8 mouse cellular contexts compared by ENCODE assay signal in genomic region chr9:45145533-45146266, GRCm38 (mm10). TPM values are rescaled to one million over a fixed set of nuclear protein-coding genes. Genes with fewer than 3 reads are reported as not detected.
DNase-seq lines count a peak whose midpoint lies in the region; ATAC-seq and TF ChIP-seq lines count a peak whose summit lies in the region.

No protein-coding gene starts in this region.

- peak overlapping the region; percentile 81 for H3K4me2 ChIP-seq in heart, embryonic 16.5 days (ENCODE audit: low read depth, low read length)
- H3K4me2 ChIP-seq in CH12.LX (ENCODE audit: insufficient read depth, low read depth, poor library complexity, severe bottlenecking): 0 out of 2 replicates have a peak overlapping the region, but pooled peaks have one; percentile 27
- H3K4me2 ChIP-seq in midbrain, embryonic 13.5 days (replicated peaks): peak overlapping the region; percentile 70

- peak overlapping the region; percentile 48 for H3K4me3 ChIP-seq in heart, embryonic 16.5 days (ENCODE audit: low read length)
- no peak overlapping the region for H3K4me3 ChIP-seq in CH12.LX (replicated peaks in 1 of 3; ENCODE audit: low read depth in 2 of 3, low read length in 2 of 3, poor library complexity in 1 of 3)
- peak overlapping the region; percentile 50 for H3K4me3 ChIP-seq in embryonic facial prominence, embryonic 10.5 days
- H3K4me3 ChIP-seq in midbrain, embryonic 13.5 days (replicated peaks): peak overlapping the region; percentile 36

- 4% methylated on average over 27 of the region's 27 CpGs for WGBS in heart, embryonic 16.5 days
- 4% methylated on average over 27 of the region's 27 CpGs for WGBS in embryonic facial prominence, embryonic 10.5 days
- 4% methylated on average over 27 of the region's 27 CpGs for WGBS in midbrain, embryonic 13.5 days

- H3K79me2 ChIP-seq in CH12.LX (replicated peaks; ENCODE audit: control insufficient read depth, extremely low read depth, insufficient read depth, poor library complexity, severe bottlenecking): no peaks in the 10 kb centered on the region

- no peaks in the 10 kb centered on the region for H3K36me3 ChIP-seq in heart, embryonic 16.5 days (ENCODE audit: control insufficient read depth, insufficient read depth)
- H3K36me3 ChIP-seq in CH12.LX (replicated peaks in 1 of 2; ENCODE audit: control insufficient read depth in 1 of 2, insufficient read depth in 1 of 2, low read length in 1 of 2): no peaks in the 10 kb centered on the region
- no peaks in the 10 kb centered on the region for H3K36me3 ChIP-seq in embryonic facial prominence, embryonic 10.5 days (replicated peaks)
- no peaks in the 10 kb centered on the region for H3K36me3 ChIP-seq in midbrain, embryonic 13.5 days

- dilution Hi-C loops in CH12.LX (cut with MboI; ENCODE audit: extremely low pct_ligation_motif_present, extremely low pct_unique_long_range_greater_than_20kb, low sequenced_read_pairs): no loop called here

- TF ChIP-seq POLR2A in CH12.LX (IDR thresholded peaks at IDR 0.05; ENCODE audit: low read depth, low read length): no peak

- no peak for TF ChIP-seq CTCF in CH12.LX (conservative IDR thresholded peaks at IDR 0.05 in 1 of 2, IDR thresholded peaks at IDR 0.05 in 1 of 2; ENCODE audit: low read depth in 2 of 2, low read length in 2 of 2)

- H3K9ac ChIP-seq in heart, embryonic 16.5 days (ENCODE audit: low read length): peak overlapping the region; percentile 29; the same call in 1 of the 2 replicates
- no peak overlapping the region for H3K9ac ChIP-seq in CH12.LX (ENCODE audit: insufficient read depth, low read depth)
- H3K9ac ChIP-seq in midbrain, embryonic 13.5 days (replicated peaks): peak overlapping the region; percentile 59

- in situ Hi-C loops in CH12.LX (cut with MboI; ENCODE audit: low pct_ligation_motif_present, low pct_unique_long_range_greater_than_20kb, low sequenced_read_pairs): no loop called here

- H3K27me3 ChIP-seq in heart, embryonic 16.5 days (ENCODE audit: control insufficient read depth, insufficient read depth, low read length): peaks cover 53% of the 10 kb centered on the region
- H3K27me3 ChIP-seq in CH12.LX (replicated peaks): peaks cover 92% of the 10 kb centered on the region
- H3K27me3 ChIP-seq in embryonic facial prominence, embryonic 10.5 days (replicated peaks; ENCODE audit: low read depth, poor library complexity, severe bottlenecking): peaks cover 94% of the 10 kb centered on the region
- peaks cover 92% of the 10 kb centered on the region for H3K27me3 ChIP-seq in midbrain, embryonic 13.5 days

- no peak for TF ChIP-seq EP300 in CH12.LX (IDR thresholded peaks at IDR 0.05; ENCODE audit: low read length)

- H3K4me1 ChIP-seq in heart, embryonic 16.5 days (ENCODE audit: control insufficient read depth, insufficient read depth, low read length): peaks cover 5% of the 10 kb centered on the region
- H3K4me1 ChIP-seq in CH12.LX (ENCODE audit: control insufficient read depth in 1 of 2, insufficient read depth in 2 of 2): 0 out of 4 replicates have a peak, but pooled peaks cover 0 to 4% of the 10 kb centered on the region in 2 experiments
- H3K4me1 ChIP-seq in embryonic facial prominence, embryonic 10.5 days: peaks cover 22% of the 10 kb centered on the region
- peaks cover 8% of the 10 kb centered on the region for H3K4me1 ChIP-seq in midbrain, embryonic 13.5 days (replicated peaks)

- H3K27ac ChIP-seq in heart, embryonic 16.5 days (ENCODE audit: low read length): no peak overlapping the region
- H3K27ac ChIP-seq in CH12.LX (ENCODE audit: insufficient read depth, low read depth): no peak overlapping the region
- H3K27ac ChIP-seq in embryonic facial prominence, embryonic 10.5 days (replicated peaks): no peak overlapping the region
- no peak overlapping the region for H3K27ac ChIP-seq in midbrain, embryonic 13.5 days

- TF ChIP-seq RAD21 in CH12.LX (IDR thresholded peaks at IDR 0.05; ENCODE audit: low read depth, low read length): no peak

- no peak for DNase-seq in heart, postnatal 14 days
- DNase-seq in CH12.LX (ENCODE audit: extremely low read depth): no peak
- peak; percentile 25 for DNase-seq in embryonic facial prominence, embryonic 10.5 days (ENCODE audit: low spot score)
- DNase-seq in ovary, adult 18-20 months (ENCODE audit: low spot score): no peak
- no peak for DNase-seq in adrenal gland, adult 2 months

- intact Hi-C loops in heart, postnatal 14 days (cut with DNase I): loop anchor here (1.0 to 5.0 kb wide), 3 partner anchors 24 to 173 kb away; no protein-coding TSS in a partner anchor

- ATAC-seq in heart, embryonic 16.5 days (replicated peaks; ENCODE audit: extremely low read depth, insufficient read depth, low FRiP score): no peak; the same call in 1 of the 2 replicates
- peak; percentile 21 for ATAC-seq in inflammation-experienced regulatory T-cells, adult 6 months
- peak; percentile 66; the same call in 1 of the 2 replicates for ATAC-seq in midbrain, embryonic 13.5 days

- H3K9me3 ChIP-seq in heart, embryonic 16.5 days (replicated peaks; ENCODE audit: control insufficient read depth, low read length): no peaks in the 10 kb centered on the region
- no peaks in the 10 kb centered on the region for H3K9me3 ChIP-seq in CH12.LX (replicated peaks; ENCODE audit: low read length)
- H3K9me3 ChIP-seq in embryonic facial prominence, embryonic 10.5 days: no peaks in the 10 kb centered on the region
- no peaks in the 10 kb centered on the region for H3K9me3 ChIP-seq in midbrain, embryonic 13.5 days

TF ChIP-seq in CH12.LX, 34 proteins besides CTCF, POLR2A, EP300 and RAD21:
- TF ChIP-seq TCF12 (IDR thresholded peaks at IDR 0.05; ENCODE audit: low read depth, low read length): no peak

RNA-seq across cellular contexts. Expression of gene Scn4b, which starts 7.5 kb away (rescaled TPM):
- polyA plus RNA-seq in heart, embryonic 16.5 days (2015; fragmentation: Nextera tagmentation; extraction: Ambion mirVana): 0.75 and 1.6 TPM in 2 replicates
- total RNA-seq in heart, postnatal 14 days (2021): 1 to 10 TPM; 1.3 to 1.7 TPM
- total RNA-seq in CH12.LX (2012; rRNA removed): 0.04 TPM in 1 of 2 replicates, not detected in the other
- total RNA-seq in CH12.LX (2014; rRNA removed): 0.04 TPM in 1 of 2 replicates, not detected in the other
- not detected in 2 replicates for polyA plus RNA-seq in CH12.LX (2012; ENCODE audit: insufficient read length, low read depth)
- polyA plus RNA-seq in embryonic facial prominence, embryonic 10.5 days (2016; fragmentation: Nextera tagmentation; extraction: Ambion mirVana): 0.48 and 0.79 TPM in 2 replicates
- not detected for polyA plus RNA-seq in inflammation-experienced regulatory T-cells, adult 6 months (2017; shearing (Covaris generic))
- polyA plus RNA-seq in midbrain, embryonic 13.5 days (2015; fragmentation: Nextera tagmentation; extraction: Ambion mirVana): 0.13 and 0.17 TPM in 2 replicates
- total RNA-seq in adrenal gland, adult 2 months (2021): 1 to 10 TPM in 1 of 2 experiments, under 1 TPM in 1; 0.46 to 1.0 TPM
- polyA plus RNA-seq in adrenal gland, adult 2 months (2012; rRNA removed): 0.18 and 0.51 TPM in 2 replicates

RNA-seq across cellular contexts. Expression of gene Scn2b, which starts 28.1 kb away (rescaled TPM):
- polyA plus RNA-seq in heart, embryonic 16.5 days (2015; fragmentation: Nextera tagmentation; extraction: Ambion mirVana): 1.3 and 2.3 TPM in 2 replicates
- total RNA-seq in heart, postnatal 14 days (2021): 1 to 10 TPM; 1.2 to 1.4 TPM
- total RNA-seq in CH12.LX (2012; rRNA removed): 0.04 TPM in 1 of 2 replicates, not detected in the other
- total RNA-seq in CH12.LX (2014; rRNA removed): not detected in 2 replicates
- 0.07 TPM in 1 of 2 replicates, not detected in the other for polyA plus RNA-seq in CH12.LX (2012; ENCODE audit: insufficient read length, low read depth)
- 6.7 and 7.3 TPM in 2 replicates for polyA plus RNA-seq in embryonic facial prominence, embryonic 10.5 days (2016; fragmentation: Nextera tagmentation; extraction: Ambion mirVana)
- under 1 TPM in 2 of 3 experiments, not detected in 1; 0.09 to 0.60 TPM for polyA plus RNA-seq in inflammation-experienced regulatory T-cells, adult 6 months (2017; shearing (Covaris generic))
- 6.6 and 7.2 TPM in 2 replicates for polyA plus RNA-seq in midbrain, embryonic 13.5 days (2015; fragmentation: Nextera tagmentation; extraction: Ambion mirVana)
- 10 to 100 TPM; 10.4 to 13.5 TPM for total RNA-seq in adrenal gland, adult 2 months (2021)
- polyA plus RNA-seq in adrenal gland, adult 2 months (2012; rRNA removed): 2.0 and 2.2 TPM in 2 replicates

RNA-seq across cellular contexts. Expression of gene BC049352, which starts 36.1 kb away (rescaled TPM):
- 0.13 TPM in 1 of 2 replicates, not detected in the other for polyA plus RNA-seq in heart, embryonic 16.5 days (2015; fragmentation: Nextera tagmentation; extraction: Ambion mirVana)
- total RNA-seq in heart, postnatal 14 days (2021): not detected
- total RNA-seq in CH12.LX (2012; rRNA removed) (not detected in 2 replicates), CH12.LX (2014; rRNA removed) (not detected in 2 replicates)
- 0.14 and 0.17 TPM in 2 replicates for polyA plus RNA-seq in CH12.LX (2012; ENCODE audit: insufficient read length, low read depth)
- not detected in 2 replicates for polyA plus RNA-seq in embryonic facial prominence, embryonic 10.5 days (2016; fragmentation: Nextera tagmentation; extraction: Ambion mirVana)
- polyA plus RNA-seq in inflammation-experienced regulatory T-cells, adult 6 months (2017; shearing (Covaris generic)): 1 to 10 TPM; 2.7 to 4.2 (median 4.1) TPM
- not detected in 2 replicates for polyA plus RNA-seq in midbrain, embryonic 13.5 days (2015; fragmentation: Nextera tagmentation; extraction: Ambion mirVana)
- total RNA-seq in adrenal gland, adult 2 months (2021): 1 to 10 TPM in 1 of 2 experiments, not detected in 1; 1.1 TPM
- 0.16 and 0.23 TPM in 2 replicates for polyA plus RNA-seq in adrenal gland, adult 2 months (2012; rRNA removed)

RNA-seq across cellular contexts. Expression of gene Tmprss4, which starts 58.2 kb away (rescaled TPM):
- polyA plus RNA-seq in heart, embryonic 16.5 days (2015; fragmentation: Nextera tagmentation; extraction: Ambion mirVana): 0.79 and 1.4 TPM in 2 replicates
- total RNA-seq in heart, postnatal 14 days (2021): under 1 TPM in 1 of 2 experiments, not detected in 1; 0.12 TPM
- total RNA-seq in CH12.LX (2012; rRNA removed) (not detected in 2 replicates), CH12.LX (2014; rRNA removed) (not detected in 2 replicates)
- not detected in 2 replicates for polyA plus RNA-seq in CH12.LX (2012; ENCODE audit: insufficient read length, low read depth)
- 0.29 and 0.37 TPM in 2 replicates for polyA plus RNA-seq in embryonic facial prominence, embryonic 10.5 days (2016; fragmentation: Nextera tagmentation; extraction: Ambion mirVana)
- not detected for polyA plus RNA-seq in inflammation-experienced regulatory T-cells, adult 6 months (2017; shearing (Covaris generic))
- polyA plus RNA-seq in midbrain, embryonic 13.5 days (2015; fragmentation: Nextera tagmentation; extraction: Ambion mirVana): not detected in 2 replicates
- not detected for total RNA-seq in adrenal gland, adult 2 months (2021)
- polyA plus RNA-seq in adrenal gland, adult 2 months (2012; rRNA removed): not detected in 2 replicates

Comparison
In these comparisons a context has a peak if more than half of its experiments do, and no peak if none do; other contexts are left out.
1. H3K4me2 ChIP-seq: peak in every context shown above with its lines; median percentile 81 in heart, embryonic 16.5 days; 70 in midbrain, embryonic 13.5 days; 27 in CH12.LX.
2. H3K4me3 ChIP-seq: peak in heart, embryonic 16.5 days (single experiment), embryonic facial prominence, embryonic 10.5 days (single experiment) and midbrain, embryonic 13.5 days (single experiment); none in CH12.LX (0 of 3).